Mouse (Mus musculus) lung, postnatal 4 days (tissue): ENCODE data around the gene Zfyve19.
A peak's percentile ranks its signal among the peaks of the same experiment; 100 is the strongest.

Source experiments
- DNase-seq, 2 experiments: peaks; one replicate each; pipeline ENCODE4 v3.0.0; 2021

Gene Zfyve19

DNA sequence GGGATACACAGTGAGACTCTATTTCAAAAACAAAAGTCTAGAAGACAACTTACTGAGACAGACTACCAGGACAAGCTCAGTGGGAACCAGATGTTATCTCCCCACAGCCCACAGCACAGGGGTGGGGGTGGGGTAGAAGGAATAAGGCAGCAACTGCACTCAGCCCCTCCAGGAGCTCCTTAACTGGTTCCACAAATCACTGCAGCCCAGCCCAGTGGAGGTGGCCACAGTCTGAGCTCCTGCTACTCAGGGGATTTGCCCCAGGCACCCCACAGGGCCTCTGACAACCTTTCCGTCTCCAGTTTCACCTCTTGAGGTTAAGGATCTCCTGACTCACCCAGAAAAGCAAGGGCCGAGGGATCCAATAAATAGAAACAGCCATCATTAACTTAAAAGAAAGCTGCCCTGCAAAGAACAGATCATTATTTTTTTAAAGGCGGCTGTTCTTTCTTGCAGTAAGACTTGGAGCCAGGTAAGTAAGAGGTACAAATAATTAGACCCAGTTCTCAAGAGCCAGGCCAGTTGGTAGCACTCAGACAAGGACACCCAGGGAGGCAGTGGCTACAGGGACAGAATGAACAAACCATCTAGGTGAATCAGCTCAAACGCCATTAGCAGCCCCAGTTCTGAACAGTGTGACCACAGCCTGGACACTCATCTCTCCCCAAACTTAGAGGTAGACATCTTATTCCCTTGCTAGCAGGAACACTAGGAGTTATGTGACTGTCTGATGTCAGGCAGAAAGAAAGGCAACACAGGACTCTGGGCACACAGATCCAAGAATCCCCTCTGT, 11.9 kb upstream of the Zfyve19 start:
- no peak for DNase-seq

DNA sequence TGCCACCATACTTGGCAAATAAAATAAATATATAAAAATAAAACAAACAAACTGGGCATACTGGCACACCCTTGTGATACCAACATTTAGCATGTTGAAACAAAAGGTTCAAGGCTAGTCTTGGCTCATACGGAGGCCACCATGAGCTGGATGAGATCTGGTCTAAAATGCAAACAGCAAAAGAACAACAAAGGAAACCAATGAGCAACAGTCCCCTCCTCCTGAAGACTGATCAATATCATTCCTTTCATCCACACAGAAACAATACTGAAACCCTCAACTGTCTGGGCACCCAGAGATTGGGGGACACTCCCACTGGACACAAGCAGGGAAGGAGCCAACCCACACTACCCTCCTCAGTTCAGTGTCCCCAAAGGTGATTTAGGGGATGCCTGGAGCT, 10.9 kb upstream of the Zfyve19 start:
- DNase-seq = no peak

DNA sequence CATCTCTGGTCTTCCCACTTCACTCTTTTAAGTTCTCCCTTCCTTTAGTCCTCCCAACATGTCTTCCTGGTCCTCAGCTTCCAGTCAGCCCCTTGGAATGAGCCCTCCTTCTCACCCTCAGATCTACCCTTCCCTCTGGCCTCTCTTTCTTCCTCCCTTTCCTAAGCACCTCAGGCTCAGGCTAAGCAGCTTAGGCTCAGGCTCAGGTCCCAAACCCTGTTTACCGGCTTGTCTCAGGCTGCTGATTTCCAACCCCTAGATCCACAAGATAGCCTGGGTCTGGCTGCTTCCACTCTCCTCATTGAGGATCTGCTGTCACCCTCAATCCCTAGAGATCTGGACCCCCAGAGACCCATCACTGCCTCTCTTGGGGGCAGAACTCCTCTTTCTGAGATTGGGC, 10.4 kb upstream of the Zfyve19 start:
- no peak for DNase-seq

DNA sequence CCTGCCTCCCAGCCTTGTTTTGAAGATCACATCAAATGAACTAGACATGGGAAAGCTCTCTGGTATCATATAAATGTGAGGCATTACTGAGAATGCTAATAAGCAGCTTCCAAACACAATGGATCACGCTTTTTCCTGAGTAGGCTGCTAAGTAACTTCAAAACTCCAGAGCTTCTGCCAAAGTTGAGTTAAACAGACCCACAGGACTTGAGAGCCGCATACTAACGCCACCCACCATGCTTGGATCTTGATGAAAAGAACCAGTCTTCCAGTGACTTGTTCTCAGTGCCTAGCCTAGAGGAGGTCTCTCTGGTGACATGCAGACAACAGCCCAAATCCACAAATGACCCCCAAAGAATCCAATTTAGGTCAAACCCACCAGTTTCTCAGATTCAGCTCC, 9.5 kb upstream of the Zfyve19 start:
- DNase-seq = no peak

DNA sequence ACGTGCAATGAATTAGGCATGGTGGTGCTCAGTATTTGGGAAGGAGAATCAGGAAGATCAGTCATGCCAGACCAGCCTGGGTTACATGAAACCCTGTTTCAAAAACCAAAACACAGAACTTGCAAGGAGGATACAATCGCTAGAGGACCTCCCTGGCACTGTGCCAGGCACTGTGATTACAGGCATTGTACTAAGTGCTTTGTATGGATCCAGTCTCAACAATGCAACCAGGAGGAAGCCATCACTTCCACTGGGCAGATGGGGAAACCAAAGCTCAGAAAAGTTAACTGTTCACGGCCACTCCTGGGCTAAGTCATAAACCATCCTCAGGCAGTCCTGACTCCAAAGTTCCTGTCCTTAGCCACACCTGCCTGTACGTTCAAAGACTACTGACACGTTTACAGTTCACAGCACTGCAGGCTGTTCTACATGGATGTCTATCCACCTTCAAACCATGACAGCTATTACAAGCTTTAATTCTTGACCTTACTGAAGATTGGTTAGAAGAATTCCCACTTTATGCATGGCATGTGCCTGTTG, 5.4 kb upstream of the Zfyve19 start:
- DNase-seq = peak; percentile 70 to 74

DNA sequence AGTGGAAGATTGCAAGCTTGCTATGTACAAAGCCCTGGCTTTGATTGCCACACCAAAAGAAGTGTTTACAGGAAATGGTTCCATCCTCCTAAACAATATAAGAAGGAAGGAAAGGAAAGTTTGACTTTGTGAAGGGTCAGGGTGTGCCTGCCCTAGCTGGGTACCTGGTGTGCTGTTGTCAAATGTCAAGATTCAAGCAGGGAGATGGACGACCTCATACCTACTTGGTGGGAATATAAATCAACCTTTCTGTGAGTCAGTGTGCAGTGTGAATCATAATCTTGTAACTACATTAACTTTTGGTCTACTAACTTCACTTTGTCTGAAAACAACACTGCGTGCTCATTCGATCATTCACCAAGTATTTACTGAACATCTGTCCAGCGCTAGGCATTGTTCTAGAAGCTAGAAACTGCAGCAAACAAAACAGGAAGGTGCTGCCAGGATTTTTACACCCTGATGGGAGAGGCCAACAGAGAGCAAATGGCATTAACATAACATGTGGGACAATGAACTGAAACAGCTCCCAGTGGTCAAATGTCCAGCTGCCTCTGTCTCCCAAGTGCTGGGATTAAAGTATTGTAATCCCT, 4.5 kb upstream of the Zfyve19 start:
- DNase-seq = no peak

DNA sequence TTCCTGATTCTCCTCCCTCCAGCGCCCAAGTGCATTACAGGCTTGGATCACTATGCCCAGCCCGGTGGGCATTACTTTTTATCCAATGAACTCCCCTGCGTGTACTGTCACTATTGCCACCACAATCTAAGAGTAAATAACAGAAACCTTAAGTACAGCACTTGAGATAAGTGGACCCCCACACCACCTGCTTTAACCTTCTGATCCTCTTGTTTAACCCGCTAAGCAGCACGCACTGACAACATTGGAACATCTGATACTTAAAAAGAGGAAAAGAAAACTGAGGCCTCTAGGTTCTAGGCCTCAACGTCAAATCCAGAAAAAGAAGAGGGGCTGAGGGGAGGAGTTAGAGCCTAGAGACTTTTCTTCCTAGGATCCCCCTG, 465 bp upstream of the Zfyve19 start:
- DNase-seq = peak in 1 of 2 experiments; percentile 10

DNA sequence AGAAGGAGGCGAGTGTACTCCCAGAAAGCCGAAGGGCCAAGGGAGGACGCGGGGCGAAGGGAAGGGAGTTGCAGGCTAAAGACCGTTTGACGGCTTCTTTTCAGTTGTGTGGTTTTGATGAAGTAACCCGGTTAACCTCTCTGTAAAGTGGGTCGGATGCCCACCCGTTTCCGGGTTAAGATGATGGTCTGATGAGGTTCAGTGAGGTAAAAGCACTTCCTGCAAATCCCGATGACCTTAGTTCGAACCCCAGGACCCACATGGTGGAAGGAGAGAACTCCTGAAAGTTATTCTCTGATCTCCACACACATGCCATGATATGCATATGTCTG, 725 bp downstream of the Zfyve19 start:
- DNase-seq = no peak

DNA sequence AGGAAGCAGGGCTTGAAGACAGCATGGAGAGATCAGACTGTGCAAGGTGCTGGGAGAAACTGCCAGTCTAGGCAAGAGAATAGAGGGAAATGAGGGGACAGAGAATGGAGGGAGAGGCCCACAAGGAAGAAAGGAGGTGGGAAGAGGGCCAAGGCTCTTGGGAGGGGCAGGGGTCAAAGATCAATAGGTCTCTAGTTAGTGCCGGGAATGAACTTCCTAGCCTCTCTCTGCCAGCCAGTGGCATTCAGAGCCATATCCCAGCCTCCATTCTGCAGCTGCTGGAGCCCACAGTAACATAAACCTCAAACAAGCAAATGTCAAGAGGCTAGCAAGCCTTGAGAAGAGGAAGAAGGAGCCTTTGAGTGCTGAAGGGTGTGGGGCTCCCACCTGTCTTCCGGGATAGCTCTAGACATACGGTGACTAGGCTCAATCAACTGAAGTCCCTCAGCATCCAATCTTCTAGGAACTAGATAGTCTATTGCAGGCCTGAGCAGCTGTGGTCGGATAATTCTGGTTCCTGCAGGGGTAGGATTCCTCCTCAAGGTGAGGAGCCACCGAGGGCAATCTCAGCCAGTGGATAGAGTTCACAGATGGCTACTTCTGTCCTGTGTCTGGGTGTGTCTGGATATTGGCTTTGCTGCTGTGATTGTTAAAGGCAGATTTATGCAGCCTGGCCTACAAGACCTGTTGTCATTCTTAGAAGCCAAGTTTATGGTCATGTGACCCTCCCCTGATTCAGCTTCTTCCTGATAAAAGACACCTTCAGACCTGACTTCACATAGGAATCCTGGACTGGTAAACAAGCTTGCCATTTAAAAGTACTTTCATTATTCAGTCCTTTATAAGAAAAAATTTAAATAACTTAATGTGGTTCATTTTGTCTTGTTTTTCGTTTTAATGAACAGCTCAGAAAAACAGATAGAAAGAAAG, 21.6 kb downstream of the Zfyve19 start, which contains the start of gene Ppp1r14d:
Gene Ppp1r14d (minus strand): TSS at position 132 of the 930 bp plus-strand sequence.
- no peak for DNase-seq

DNA sequence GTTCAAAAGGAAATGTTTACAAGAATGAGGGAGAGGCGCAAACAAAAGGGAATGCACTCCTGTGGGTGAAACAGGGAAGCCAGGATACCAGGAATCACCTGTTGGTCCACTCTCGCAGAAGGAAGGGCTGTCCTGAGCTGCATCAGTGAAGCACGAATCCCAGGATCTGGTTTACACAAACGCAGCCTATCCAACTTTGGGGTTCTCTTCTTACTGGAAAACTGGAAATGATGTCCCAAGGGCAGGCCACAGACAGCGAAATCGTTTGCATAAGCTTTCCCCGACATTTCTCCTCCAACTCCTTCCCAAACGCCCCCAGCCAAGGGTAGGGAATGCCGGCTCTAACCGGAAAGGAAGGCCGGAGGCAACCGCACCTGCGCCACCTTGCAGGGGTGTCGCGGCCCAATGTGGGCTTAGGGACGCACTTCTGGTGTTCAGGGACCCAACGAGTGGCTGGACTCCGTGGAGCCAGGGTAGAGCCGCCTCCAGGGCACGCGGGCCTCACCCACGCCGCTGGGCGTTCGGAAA, 28.3 kb downstream of the Zfyve19 start:
- DNase-seq = no peak

DNA sequence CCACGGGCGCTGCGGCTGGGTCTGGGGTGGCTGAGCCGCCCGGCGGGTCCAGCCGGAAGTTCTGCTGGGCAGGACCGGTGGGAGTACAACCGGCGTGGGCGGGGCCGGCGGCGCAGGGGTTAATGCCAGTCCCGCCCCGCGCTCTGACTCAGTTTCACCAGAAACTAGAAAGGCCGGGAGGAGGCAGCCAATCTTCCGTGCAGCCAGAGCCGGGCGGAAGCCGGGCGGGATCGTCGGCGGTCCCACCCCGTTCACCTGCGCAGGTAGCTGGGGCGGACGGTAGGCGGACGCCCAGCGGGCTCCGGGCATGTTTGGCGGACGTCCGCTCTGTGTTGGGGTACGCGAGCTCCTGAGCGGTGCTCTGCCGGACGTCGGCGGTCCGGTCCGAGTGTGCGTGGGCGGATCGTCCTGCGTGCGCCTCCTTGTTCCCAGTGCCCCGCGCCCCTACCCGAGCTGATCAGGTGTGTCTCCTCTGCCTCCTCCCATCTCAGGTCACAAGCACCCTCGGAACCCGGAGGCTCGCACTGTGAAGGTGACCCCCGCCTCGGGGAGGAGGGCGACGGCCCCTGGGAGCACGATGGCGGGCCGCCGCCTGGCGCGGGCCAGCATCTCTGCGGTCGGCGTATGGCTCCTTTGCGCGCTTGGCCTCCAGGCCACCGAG, 28.9 kb downstream of the Zfyve19 start, which contains the start of gene Spint1:
Gene Spint1 (plus strand): TSS at position 153 of the 661 bp plus-strand sequence.
- peak; percentile 72 to 83 for DNase-seq

DNA sequence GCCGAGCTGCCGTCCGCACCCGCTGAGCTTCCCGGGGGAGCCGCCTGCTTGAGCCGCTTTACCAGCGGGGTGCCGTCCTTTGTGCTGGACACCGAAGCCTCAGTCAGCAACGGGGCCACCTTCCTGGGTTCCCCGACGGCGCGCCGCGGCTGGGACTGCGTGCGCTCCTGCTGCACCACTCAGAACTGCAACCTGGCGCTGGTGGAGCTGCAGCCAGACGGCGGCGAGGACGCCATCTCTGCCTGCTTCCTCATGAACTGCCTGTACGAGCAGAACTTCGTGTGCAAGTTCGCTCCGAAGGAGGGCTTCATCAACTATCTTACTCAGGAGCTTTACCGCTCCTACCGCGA, 29.4 kb downstream of the Zfyve19 start:
- DNase-seq = no peak

DNA sequence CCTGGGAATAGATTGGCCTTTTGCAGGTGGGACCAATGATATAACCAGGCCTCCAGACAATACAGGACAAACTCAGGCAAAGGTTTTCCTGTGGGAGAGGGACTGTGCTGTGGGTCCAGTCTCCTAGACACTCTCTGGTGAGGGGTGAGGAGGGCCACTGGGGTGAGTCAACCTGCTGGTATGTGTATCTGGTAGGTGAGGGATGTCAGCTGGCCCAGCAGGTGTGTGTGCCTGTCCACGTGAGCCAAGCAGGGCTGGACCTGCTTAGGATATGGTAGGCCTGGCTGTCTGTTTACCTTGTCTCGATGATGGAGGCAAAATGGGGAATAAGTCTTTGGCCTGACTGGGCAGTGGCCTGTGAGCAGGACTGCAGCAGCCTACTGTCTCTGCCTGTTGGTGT, 30.3 kb downstream of the Zfyve19 start:
- DNase-seq = peak; percentile 14 to 43

DNA sequence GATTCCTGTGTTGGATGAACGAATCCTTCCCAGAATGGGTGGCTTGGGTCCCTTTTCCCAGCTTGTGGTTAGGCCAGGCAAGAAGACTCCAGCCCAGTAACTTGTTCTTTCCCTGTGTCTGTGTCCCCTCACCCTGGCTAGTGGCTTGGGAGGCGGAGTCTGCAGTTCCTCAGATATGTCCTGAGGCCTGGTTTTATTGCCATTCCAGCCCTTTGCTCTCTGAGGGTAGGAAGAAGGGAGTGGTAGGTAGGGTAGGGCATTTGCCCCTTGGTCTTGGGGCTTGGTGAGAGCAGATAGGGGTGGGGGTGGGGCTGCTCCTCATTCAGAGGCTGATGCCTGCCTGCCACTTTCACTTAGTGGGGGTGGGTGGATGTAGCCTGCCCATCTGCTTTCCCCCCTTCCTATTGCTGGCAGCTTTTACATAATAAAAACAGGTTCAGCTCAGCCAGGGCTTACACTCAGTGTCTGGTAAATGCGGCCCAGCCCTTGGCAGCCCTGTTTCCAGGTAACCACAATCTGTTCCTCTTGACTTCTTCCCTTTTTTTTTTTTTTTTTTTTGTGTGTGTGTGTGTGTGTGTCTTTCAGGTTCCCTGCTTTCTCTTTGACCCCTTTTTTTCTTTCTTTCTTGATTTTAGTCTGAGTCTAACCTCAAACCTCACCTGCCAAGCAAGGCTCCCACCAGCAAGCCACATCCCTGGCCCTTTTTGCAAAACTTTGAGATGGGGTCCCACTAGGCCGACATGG, 31.8 kb downstream of the Zfyve19 start:
- DNase-seq = no peak

DNA sequence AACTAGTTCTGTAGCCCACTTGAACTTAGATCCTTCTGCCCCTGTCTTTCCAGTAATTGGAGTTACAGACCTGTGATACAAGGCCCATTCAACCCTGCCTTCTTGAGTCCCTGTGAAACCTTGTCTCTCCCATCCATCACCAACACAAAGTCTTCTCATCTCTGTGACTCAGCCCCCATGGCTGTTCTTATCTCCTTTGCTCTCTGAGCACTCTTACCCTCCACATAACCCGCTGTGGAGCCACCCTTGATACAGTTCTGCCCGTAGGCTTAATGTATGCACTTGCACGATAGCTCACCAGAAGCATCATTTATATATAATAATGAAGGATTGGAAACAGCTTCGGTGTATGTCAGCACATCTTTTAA, 32.4 kb downstream of the Zfyve19 start:
- DNase-seq = no peak

DNA sequence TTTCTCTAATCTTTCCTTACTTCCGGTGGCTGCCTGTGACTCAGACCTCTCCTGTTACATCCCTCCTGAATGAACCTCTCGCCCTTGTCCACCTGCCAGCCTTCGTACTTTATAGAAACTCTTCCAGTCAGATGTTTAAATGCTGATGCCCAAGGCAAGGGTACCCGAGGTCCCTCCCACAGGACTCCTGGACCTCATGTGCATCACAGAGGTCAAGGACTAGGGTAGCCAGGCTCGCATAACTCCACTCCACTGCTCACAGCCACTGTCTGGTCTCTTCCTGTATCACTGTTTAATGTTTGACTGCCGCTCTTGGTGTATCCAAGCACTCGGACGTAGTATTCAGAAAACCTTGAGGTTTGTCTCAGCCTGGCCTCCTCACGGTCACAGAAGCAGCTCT, 34.1 kb downstream of the Zfyve19 start:
- no peak for DNase-seq

DNA sequence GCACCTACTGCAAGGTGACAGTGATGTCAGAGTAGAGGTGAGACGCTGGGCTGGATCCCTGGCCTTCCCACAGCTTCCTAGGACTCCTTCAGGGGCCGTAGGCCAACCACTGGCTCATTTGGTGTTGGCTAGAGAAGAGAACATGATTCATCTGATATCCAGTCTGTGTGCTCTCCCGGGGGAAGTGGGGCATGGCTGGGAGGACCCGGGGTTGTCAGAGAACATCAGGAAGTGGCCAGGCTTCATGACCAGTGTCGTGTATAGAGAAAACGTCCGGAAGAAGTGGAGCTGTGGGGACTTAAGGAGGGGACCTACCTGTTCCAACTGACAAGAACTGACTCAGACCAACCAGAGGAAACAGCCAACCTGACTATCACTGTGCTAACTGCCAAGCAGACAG, 36.8 kb downstream of the Zfyve19 start:
- no peak for DNase-seq

DNA sequence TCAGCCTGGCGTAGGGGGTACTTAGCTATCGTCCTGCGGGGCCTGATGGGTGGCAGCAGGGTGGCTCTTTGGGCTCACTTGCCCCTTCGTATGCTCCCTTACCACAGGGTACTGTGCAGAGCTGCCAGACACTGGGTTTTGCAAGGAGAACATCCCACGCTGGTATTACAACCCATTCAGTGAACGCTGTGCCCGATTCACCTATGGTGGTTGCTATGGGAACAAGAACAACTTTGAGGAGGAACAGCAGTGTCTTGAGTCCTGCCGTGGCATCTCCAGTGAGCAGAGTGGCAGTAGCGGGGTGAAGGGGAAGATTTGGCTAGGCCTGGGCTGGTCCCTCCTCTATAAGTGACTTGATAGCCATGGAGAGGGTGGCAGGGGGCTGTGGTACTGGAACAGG, 39.5 kb downstream of the Zfyve19 start:
- DNase-seq = no peak

DNA sequence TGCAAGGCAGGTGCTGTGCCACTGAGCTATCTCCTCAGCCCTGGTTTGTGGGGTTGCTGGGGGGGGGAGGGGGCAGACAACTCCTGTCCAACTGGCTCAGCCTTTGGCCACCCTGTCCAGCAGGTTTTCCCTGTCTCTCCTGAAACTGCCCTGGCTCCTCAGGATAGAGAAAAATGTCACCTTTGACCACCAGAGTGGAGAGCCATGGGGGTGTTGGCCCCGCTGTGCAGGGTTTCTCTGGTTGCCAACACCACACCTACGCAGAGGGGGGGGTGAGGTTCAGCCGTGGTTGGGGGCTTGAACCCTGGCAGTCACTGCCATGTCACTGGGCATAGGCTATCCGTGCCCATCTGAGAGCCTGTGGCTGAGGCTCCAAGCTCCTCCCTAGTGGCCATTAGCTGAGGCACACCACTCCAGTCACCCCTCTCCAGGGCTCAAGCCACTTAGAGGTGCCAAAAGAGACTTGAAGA, 41.2 kb downstream of the Zfyve19 start:
- peak; percentile 39 to 57 for DNase-seq

DNA sequence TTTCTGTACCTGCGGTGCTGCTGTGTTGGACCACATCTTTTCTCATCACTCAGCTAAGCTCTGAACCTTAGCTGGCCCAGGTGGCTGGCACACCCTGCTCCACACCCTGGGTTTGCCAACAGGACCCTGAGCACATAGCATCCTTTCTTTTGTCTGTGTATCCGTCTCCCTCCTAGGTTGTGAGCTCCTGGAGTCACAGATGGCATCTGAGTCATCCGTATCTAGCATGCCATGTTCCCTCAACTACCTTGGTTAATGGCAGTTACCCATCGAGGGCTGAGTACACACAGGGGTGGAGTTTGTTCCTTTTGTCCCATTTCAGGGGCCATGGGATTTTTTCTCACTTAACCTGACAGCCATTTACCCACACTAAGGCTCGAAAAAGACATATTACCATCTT, 42.0 kb downstream of the Zfyve19 start:
- no peak for DNase-seq

DNA sequence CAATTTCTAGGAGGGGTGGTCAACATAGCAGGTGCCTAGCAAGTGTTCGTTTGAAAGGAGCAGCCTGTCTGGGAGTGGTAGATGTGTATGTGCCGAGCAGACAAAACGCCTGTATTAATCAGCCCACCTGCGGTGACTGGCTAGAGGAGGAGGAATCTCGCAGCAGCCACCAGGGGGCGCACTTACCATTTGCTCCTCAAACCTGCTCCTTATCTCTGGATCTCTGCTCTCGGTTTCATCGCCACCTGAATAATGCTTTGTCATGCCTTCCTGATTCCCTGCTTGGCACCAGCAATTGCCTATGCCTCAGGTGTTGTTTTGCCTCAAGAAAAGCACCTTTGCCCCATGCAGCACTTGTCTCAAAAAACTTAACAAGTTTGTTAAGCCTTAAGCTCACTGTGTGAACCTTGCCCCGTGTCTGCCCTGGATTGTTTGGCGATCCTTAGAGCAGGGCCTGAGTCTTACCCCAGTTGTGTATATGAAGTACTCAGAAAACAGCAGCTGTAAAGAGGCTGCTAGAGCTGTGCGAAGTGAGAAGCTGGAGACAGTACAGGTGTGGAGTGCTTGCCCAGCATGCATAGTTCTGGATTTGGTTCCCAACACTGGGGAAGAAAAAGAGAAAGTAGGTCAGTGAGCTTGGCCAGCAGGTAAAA, 42.5 kb downstream of the Zfyve19 start:
- DNase-seq = peak; percentile 82 to 90
